Mouse (Mus musculus) kidney, embryonic 16.5 days (tissue): ENCODE results near the gene Ric3. TPM values are rescaled to one million over a fixed set of nuclear protein-coding genes. Genes with fewer than 3 reads are reported as not detected.
"Not testable (repeated sequence)": the region's sequence is repeated elsewhere in the genome, so short reads cannot be mapped to it uniquely, and the experiment has no call there.

Experiments used
- ATAC-seq: fragments of 200-750 bp; cut with Nextera tagmentation; 2 replicates; pipeline ENCODE4 v1.8.0; 2017; ENCODE audit warnings: moderate TSS enrichment; ENCODE audit not compliant: low FRiP score, low TSS enrichment
- H3K27ac ChIP-seq: fragments of 300-500 bp; sonication (generic); 2 replicates; pipeline ENCODE4 v1.5.1; 2014; ENCODE audit warnings: low read length
- H3K27me3 ChIP-seq: fragments of 300-500 bp; sonication (generic); 2 replicates; pipeline ENCODE4 v1.6.1; 2014; ENCODE audit warnings: low read length, control low read depth, mixed read lengths; ENCODE audit not compliant: insufficient read depth
- H3K36me3 ChIP-seq: fragments of 300-500 bp; sonication (generic); 2 replicates; pipeline ENCODE4 v1.6.1; 2014; ENCODE audit warnings: low read length, control low read depth, mixed read lengths; ENCODE audit not compliant: insufficient read depth
- H3K4me1 ChIP-seq: fragments of 300-500 bp; sonication (generic); 2 replicates; pipeline ENCODE4 v1.6.1; 2014; ENCODE audit warnings: low read length, control low read depth, mixed read lengths; ENCODE audit not compliant: insufficient read depth
- H3K4me2 ChIP-seq: fragments of 300-500 bp; sonication (generic); replicated peaks from 2 replicates; pipeline ENCODE4 v1.6.1; 2014; ENCODE audit warnings: low read depth, low read length
- H3K4me3 ChIP-seq: fragments of 300-500 bp; sonication (generic); 2 replicates; pipeline ENCODE4 v1.5.1; 2014; ENCODE audit warnings: mild to moderate bottlenecking, low read length
- H3K9ac ChIP-seq: fragments of 300-500 bp; sonication (generic); replicated peaks from 2 replicates; pipeline ENCODE4 v1.6.1; 2014; ENCODE audit warnings: low read length
- H3K9me3 ChIP-seq: fragments of 300-500 bp; sonication (generic); 2 replicates; pipeline ENCODE4 v1.6.1; 2016; ENCODE audit warnings: low read length, control low read depth
- WGBS: fragments of 180-500 bp; shearing (Covaris S2); extraction: QIAGEN DNeasy Blood & Tissue Kit; methylation state at CpG from one replicate; pipeline ENCODE4 v1.1.7; 2014; 5-methylcytosine and 5-hydroxymethylcytosine counted together
- polyA plus RNA-seq: library from polyadenylated mRNA; unstranded; fragments of >200 nt; fragmentation: Nextera tagmentation; extraction: Ambion mirVana; gene quantifications from 2 replicates; pipeline ENCODE4 v1.2.1, GENCODE M21; 2015

Ric3 gene
- polyA plus RNA-seq, 1 experiment from 2014 or later = 0.79 TPM

- WGBS = 23% methylated on average over 6 of the region's 6 CpGs
These were observed 15.3 kb upstream of the Ric3 start for GRCm38 (mm10) chr7:109098145-109099018.

GRCm38 (mm10) chr7:109097203-109097602, 14.1 kb upstream of the Ric3 start:
- H3K4me3 ChIP-seq = no peak overlapping the region
- no peaks in the 10 kb centered on the region for H3K27me3 ChIP-seq
- no peak overlapping the region for H3K9ac ChIP-seq
- H3K4me1 ChIP-seq = no peaks in the 10 kb centered on the region
- 71% methylated on average over 7 of the region's 7 CpGs for WGBS
- ATAC-seq = no peak
- H3K27ac ChIP-seq = no peak overlapping the region
- no peak overlapping the region for H3K4me2 ChIP-seq
- H3K36me3 ChIP-seq = no peaks in the 10 kb centered on the region
- H3K9me3 ChIP-seq = no peaks in the 10 kb centered on the region

More at GRCm38 (mm10) chr7:109098145-109099018, 15.3 kb upstream of the Ric3 start:
- no peaks in the 10 kb centered on the region for H3K9me3 ChIP-seq
- no peaks in the 10 kb centered on the region for H3K36me3 ChIP-seq
- H3K4me2 ChIP-seq = no peak overlapping the region
- H3K4me1 ChIP-seq = no peaks in the 10 kb centered on the region
- H3K4me3 ChIP-seq = no peak overlapping the region
- 0 out of 2 replicates have a peak, but pooled peaks have one; percentile 42 for ATAC-seq
- no peaks in the 10 kb centered on the region for H3K27me3 ChIP-seq
- H3K27ac ChIP-seq = no peak overlapping the region
- no peak overlapping the region for H3K9ac ChIP-seq

- Histone ChIP-seq H3K4me2 (no peak overlapping the region), H3K36me3 (no peaks in the 10 kb centered on the region), H3K27ac (no peak overlapping the region), H3K4me1 (no peaks in the 10 kb centered on the region), H3K9ac (no peak overlapping the region), H3K9me3 (no peaks in the 10 kb centered on the region), H3K4me3 (no peak overlapping the region), H3K27me3 (no peaks in the 10 kb centered on the region)
- WGBS = 79% methylated on average over 4 of the region's 4 CpGs
- no peak for ATAC-seq
These were observed 13.5 kb upstream of the Ric3 start for GRCm38 (mm10) chr7:109096618-109097017.

GRCm38 (mm10) chr7:109094294-109094693, 11.2 kb upstream of the Ric3 start:
- no peaks in the 10 kb centered on the region for H3K9me3 ChIP-seq
- H3K4me1 ChIP-seq = no peaks in the 10 kb centered on the region
- H3K27ac ChIP-seq = no peak overlapping the region
- no peak for ATAC-seq
- no peak overlapping the region for H3K4me2 ChIP-seq
- no CpG with 5 or more reads among the region's 7 CpGs for whole genome bisulfite sequencing
- H3K27me3 ChIP-seq = no peaks in the 10 kb centered on the region
- no peak overlapping the region for H3K4me3 ChIP-seq
- no peak overlapping the region for H3K9ac ChIP-seq
- no peaks in the 10 kb centered on the region for H3K36me3 ChIP-seq

GRCm38 (mm10) chr7:109091316-109091715, 8.2 kb upstream of the Ric3 start:
- not testable (repeated sequence) for H3K4me1 ChIP-seq, H3K4me3 ChIP-seq, H3K27me3 ChIP-seq, ATAC-seq, H3K27ac ChIP-seq, H3K9me3 ChIP-seq, H3K4me2 ChIP-seq, H3K36me3 ChIP-seq, H3K9ac ChIP-seq
- no CpG with 5 or more reads among the region's 2 CpGs for WGBS

DNA sequence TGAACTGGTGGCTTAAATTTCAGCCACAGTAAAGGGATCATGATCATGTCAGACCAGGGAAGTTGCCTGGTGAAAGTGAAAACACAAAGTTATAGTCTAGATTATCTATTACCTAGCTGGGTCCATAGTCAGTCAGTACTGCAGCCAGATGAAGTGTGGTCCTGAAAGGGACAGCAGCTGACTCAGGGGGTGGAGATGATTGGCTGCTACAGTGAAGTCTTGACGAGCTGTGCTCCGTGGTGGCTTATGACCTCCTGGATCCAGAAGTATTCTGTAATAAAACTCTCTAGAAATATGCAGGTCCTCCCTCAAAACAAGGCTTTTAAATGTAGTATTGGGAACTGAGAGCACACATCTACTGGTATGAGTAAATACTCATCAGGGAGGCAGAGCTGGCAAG, 3.8 kb upstream of the Ric3 start:
- no peaks in the 10 kb centered on the region for H3K36me3 ChIP-seq
- H3K27ac ChIP-seq = no peak overlapping the region

DNA sequence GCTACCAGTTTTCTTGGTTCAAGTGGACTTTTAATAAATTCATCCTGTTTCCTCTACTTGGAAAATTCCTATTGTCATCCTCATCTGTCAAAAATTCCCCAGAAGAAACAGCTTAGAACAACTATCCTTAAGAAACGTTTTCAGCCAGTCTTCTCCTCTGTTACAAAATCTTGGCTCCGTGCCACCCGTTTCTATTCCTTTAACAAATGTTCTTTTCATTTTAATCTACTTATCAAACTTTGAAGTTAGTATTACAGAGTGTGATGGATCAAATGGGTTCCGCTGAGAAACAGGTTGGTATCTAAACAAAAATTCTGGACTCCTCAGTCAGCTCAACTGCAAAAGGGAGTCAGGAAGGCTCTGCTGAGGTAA, 668 bp upstream of the Ric3 start:
- no peaks in the 10 kb centered on the region for H3K36me3 ChIP-seq
- no peak overlapping the region for H3K4me3 ChIP-seq
- no peak overlapping the region for H3K27ac ChIP-seq
- ATAC-seq = no peak
- no peaks in the 10 kb centered on the region for H3K9me3 ChIP-seq
- H3K27me3 ChIP-seq = peaks cover 18% of the 10 kb centered on the region
- no peaks in the 10 kb centered on the region for H3K4me1 ChIP-seq
- H3K9ac ChIP-seq = no peak overlapping the region
- no peak overlapping the region for H3K4me2 ChIP-seq
- WGBS = 79% methylated on average over 4 of the region's 4 CpGs

More for the DNA sequence above, 3.8 kb upstream of the Ric3 start:
- no peak overlapping the region for H3K4me2 ChIP-seq
- H3K4me3 ChIP-seq = no peak overlapping the region
- no peaks in the 10 kb centered on the region for H3K4me1 ChIP-seq
- no peak overlapping the region for H3K9ac ChIP-seq
- peaks cover 18% of the 10 kb centered on the region for H3K27me3 ChIP-seq
- no peak for ATAC-seq
- 2% methylated on average over 2 of the region's 2 CpGs for WGBS
- H3K9me3 ChIP-seq = no peaks in the 10 kb centered on the region

GRCm38 (mm10) chr7:109082269-109083112, 640 bp downstream of the Ric3 start:
- H3K27ac ChIP-seq = no peak overlapping the region
- H3K9me3 ChIP-seq = no peaks in the 10 kb centered on the region
- H3K4me1 ChIP-seq = no peaks in the 10 kb centered on the region
- H3K4me2 ChIP-seq = peak overlapping the region; percentile 58
- H3K9ac ChIP-seq = no peak overlapping the region
- H3K36me3 ChIP-seq = no peaks in the 10 kb centered on the region
- no peak for ATAC-seq
- peaks cover 18% of the 10 kb centered on the region for H3K27me3 ChIP-seq
- 24% methylated on average over 12 of the region's 12 CpGs for WGBS
- H3K4me3 ChIP-seq = peak overlapping the region; percentile 46

DNA sequence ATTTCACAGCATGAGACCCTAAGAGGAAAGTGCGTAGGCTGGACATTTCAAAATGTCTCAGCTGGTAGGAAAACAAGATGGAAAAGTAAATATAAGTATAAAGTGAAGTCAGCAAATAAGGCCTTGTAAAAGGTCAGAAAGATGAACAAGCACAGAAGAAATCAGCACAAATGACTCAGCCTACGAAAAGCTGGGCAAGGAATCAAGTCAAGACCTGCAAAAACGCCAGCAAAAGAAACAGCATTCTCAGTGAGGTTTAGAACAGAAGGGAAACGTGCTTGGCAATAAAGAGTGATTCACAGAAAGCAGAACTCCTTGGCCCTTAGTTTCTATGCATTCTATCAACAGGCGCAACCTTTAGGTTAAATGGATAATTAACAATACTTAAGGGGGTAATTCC, 10.8 kb downstream of the Ric3 start:
- Histone ChIP-seq H3K4me2 (no peak overlapping the region), H3K4me3 (no peak overlapping the region), H3K9ac (no peak overlapping the region), H3K36me3 (no peaks in the 10 kb centered on the region), H3K27me3 (no peaks in the 10 kb centered on the region), H3K4me1 (no peaks in the 10 kb centered on the region), H3K9me3 (no peaks in the 10 kb centered on the region), H3K27ac (no peak overlapping the region)
- 72% methylated on average over 5 of the region's 5 CpGs for WGBS
- no peak for ATAC-seq

DNA sequence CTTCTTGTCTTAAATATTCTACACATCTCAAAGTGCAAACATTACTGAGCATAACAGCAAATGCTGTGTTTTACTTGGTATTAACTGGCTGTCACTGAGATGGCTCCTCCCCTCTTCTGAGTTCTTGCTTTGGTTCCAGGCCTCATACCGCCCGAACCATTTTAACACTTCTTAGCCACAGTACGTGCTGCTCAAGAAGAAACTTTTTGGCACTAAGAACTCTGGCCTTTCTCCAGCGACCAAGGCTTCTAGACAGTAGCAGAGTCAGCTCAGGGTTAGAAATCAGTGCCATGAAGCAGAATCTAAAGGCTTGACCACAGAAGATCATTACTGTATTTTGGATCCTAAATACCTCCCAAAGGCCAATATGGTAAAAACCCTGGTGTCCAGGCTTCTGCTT, 13.5 kb downstream of the Ric3 start:
- H3K9me3 ChIP-seq = no peaks in the 10 kb centered on the region
- ATAC-seq = no peak
- H3K27me3 ChIP-seq = no peaks in the 10 kb centered on the region
- no peak overlapping the region for H3K4me3 ChIP-seq
- H3K4me1 ChIP-seq = no peaks in the 10 kb centered on the region
- H3K4me2 ChIP-seq = no peak overlapping the region
- no peak overlapping the region for H3K9ac ChIP-seq
- H3K36me3 ChIP-seq = no peaks in the 10 kb centered on the region
- WGBS = 79% methylated on average over 4 of the region's 4 CpGs
- no peak overlapping the region for H3K27ac ChIP-seq
